Mouse (Mus musculus) Muller cell, postnatal 12 days (primary cell): ENCODE data around the gene Eef2kmt.
A peak's percentile ranks its signal among the peaks of the same experiment; 100 is the strongest.
"Not testable (repeated sequence)": the region's sequence is repeated elsewhere in the genome, so short reads cannot be mapped to it uniquely, and the experiment has no call there.

Source experiments
- DNase-seq: peaks from one replicate; pipeline ENCODE4 v3.0.0-alpha.2; 2015; ENCODE audit errors: inconsistent ontology term

Eef2kmt gene

GRCm38 (mm10) chr16:5255779-5256496 lies at the start of gene Eef2kmt:
Gene Eef2kmt, minus strand, starts transcription at chr16:5255983.
- DNase-seq, result peak; percentile 100

GRCm38 (mm10) chr16:5295238-5295637 lies 39.5 kb upstream of the Eef2kmt start:
- no peak for DNase-seq

GRCm38 (mm10) chr16:5285376-5285775 lies 29.6 kb upstream of the Eef2kmt start:
- no peak for DNase-seq

GRCm38 (mm10) chr16:5282686-5283085 lies 26.9 kb upstream of the Eef2kmt start:
- DNase-seq, result no peak

- no peak for DNase-seq
Observed at GRCm38 (mm10) chr16:5279571-5280222, 23.9 kb upstream of the Eef2kmt start.

GRCm38 (mm10) chr16:5272371-5272770 lies 16.6 kb upstream of the Eef2kmt start:
- no peak for DNase-seq

GRCm38 (mm10) chr16:5271411-5272035 lies 15.7 kb upstream of the Eef2kmt start:
- DNase-seq, result no peak

GRCm38 (mm10) chr16:5263926-5264325 lies 8.1 kb upstream of the Eef2kmt start:
- DNase-seq, result no peak

- DNase-seq, result peak; percentile 64
Observed at GRCm38 (mm10) chr16:5263156-5263555, 7.4 kb upstream of the Eef2kmt start.

- peak; percentile 30 for DNase-seq
Observed at GRCm38 (mm10) chr16:5255081-5255740, 572 bp downstream of the Eef2kmt start.

- peak; percentile 89 for DNase-seq
Observed at GRCm38 (mm10) chr16:5254346-5255025, 1.3 kb downstream of the Eef2kmt start.

GRCm38 (mm10) chr16:5252260-5252659 lies 3.5 kb downstream of the Eef2kmt start:
- no peak for DNase-seq

GRCm38 (mm10) chr16:5250891-5251290 lies 4.9 kb downstream of the Eef2kmt start:
- DNase-seq, result no peak

GRCm38 (mm10) chr16:5244411-5244810 lies 11.4 kb downstream of the Eef2kmt start:
- DNase-seq, result peak; percentile 50

- DNase-seq, result no peak
Observed at GRCm38 (mm10) chr16:5242882-5243281, 12.9 kb downstream of the Eef2kmt start.

- DNase-seq, result no peak
Observed at GRCm38 (mm10) chr16:5242355-5242754, 13.4 kb downstream of the Eef2kmt start.

GRCm38 (mm10) chr16:5233418-5234313 lies 22.1 kb downstream of the Eef2kmt start, which contains the start of gene Alg1:
Gene Alg1, plus strand, starts transcription at chr16:5233621.
- peak; percentile 96 for DNase-seq

- DNase-seq, result no peak
Observed at GRCm38 (mm10) chr16:5232982-5233381, 22.8 kb downstream of the Eef2kmt start.

- not testable (repeated sequence) for DNase-seq
Observed at GRCm38 (mm10) chr16:5228103-5228502, 27.7 kb downstream of the Eef2kmt start.

GRCm38 (mm10) chr16:5227501-5227900 lies 28.3 kb downstream of the Eef2kmt start:
- DNase-seq, result not testable (repeated sequence)
